Mouse (Mus musculus) heart, postnatal 4 days (tissue): Measurements from ENCODE around the gene Kcna7. TPM values are rescaled to one million over a fixed set of nuclear protein-coding genes. Genes with fewer than 3 reads are reported as not detected.
"Not testable (repeated sequence)": the region's sequence is repeated elsewhere in the genome, so short reads cannot be mapped to it uniquely, and the experiment has no call there.

Source experiments
- DNase-seq: peaks from one replicate; pipeline ENCODE4 v3.0.0; 2021
- total RNA-seq, 2 experiments: library from RNA; stranded (reverse); gene quantifications; 2 replicates each; pipeline ENCODE4 v1.2.3; 2021

The Kcna7 gene
- total RNA-seq: under 1 TPM; 0.43 to 0.59 TPM

DNA sequence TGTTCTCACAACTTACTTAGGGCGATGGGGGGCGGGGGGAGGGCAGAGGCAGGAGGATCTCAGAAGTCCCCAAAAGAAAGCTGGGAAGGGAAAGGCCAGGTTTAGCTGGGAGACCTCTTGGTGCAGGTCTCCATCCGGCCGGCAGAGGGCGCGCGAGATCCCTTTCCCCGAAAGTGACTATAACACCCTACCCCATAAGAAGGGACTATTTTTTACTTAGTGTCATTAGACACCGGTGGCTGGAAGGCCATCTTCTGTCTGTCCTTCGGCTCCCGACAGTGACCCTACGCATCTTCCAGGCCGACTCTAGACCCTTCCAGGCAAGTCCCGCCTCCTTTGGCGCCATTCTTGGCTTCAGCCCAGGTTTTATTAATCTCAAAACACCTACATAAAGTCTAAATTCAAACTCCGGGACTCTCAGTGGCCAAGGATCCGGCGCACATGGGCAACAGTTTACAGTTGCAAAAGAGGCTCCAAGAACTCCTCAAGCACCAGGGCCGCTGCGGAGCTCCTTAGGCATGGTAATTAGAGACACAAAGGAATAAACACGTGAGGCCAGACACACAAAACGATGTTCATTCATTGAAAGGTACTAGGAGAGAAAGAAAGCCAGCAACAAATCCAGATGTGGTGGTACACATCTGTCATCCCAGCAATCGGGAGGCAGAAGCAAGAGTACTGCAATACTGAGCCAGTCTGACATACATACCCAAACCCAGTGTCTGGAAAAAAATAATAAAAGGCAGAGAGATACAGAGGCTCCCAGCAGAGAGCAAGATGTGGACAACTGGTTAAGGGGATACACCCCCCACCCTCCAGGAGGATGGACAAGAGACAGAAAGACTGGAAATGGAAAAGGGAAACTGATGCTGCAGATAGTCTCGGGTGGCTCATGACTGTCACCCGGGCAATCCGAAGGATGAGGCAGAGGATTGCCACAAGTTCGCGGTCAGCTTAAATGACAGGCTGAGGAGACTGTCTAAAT is at the start of gene Kcna7:
TSS of gene Kcna7 (plus strand) at position 563 of the 985 bp plus-strand sequence.
- DNase-seq: peak; percentile 83

DNA sequence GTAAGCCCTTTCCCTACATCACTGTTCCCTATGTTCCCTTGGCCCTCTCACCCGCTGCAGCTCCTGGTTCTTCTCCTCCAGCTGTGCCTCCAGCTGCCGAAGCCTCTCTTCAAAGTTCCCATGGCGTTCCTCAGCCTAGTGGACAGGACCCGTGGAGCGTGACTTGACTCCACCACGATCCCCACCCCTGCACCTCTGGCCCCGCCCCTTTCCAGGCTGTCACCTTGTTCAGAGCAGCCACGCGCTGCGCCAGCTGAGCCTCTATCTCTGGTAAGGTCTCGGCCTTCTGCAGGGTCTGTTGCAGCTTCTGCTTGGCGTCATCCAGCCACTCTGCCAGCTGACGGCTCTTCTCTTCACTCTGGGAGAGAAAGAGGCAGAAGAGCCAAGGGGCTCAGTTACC is 49.4 kb upstream of the Kcna7 start:
- no peak for DNase-seq

- DNase-seq: not testable (repeated sequence)
Measured at GRCm38 (mm10) chr7:45359081-45359480, 46.4 kb upstream of the Kcna7 start.

DNA sequence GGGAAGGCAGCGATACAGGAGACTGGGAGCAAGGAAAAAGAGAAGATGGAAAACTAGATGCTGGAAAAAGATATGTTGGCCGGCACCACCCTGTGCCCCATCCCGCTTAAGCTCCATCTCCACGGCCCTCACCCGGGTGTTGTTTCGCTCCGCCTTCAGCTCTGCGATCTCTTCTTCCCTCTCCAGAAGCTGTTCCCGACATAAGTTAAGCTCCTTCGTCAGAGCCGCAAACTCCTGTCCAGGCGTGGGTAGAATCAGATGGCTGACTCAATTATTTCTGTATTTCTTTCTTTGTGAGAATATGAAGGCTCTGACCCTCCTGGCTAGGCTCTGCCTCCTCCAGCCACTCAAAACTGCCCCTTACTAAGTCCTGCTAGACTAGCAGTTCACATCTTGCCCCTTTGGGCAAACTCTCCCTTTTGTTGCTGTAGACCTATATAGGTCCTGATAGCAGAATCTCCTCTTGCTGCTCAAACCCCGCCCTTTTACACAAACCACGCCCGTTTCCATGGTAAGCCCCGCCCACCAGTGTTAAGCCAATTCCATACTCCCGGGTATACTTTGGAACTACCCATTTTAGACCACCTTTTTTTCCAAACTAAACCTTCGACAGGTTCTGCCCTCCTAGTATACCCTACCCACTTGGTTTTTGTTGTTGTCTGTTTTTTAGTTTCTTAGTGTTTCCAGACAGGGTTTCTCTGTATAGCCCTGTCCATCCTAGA is 44.9 kb upstream of the Kcna7 start:
- DNase-seq: no peak

DNA sequence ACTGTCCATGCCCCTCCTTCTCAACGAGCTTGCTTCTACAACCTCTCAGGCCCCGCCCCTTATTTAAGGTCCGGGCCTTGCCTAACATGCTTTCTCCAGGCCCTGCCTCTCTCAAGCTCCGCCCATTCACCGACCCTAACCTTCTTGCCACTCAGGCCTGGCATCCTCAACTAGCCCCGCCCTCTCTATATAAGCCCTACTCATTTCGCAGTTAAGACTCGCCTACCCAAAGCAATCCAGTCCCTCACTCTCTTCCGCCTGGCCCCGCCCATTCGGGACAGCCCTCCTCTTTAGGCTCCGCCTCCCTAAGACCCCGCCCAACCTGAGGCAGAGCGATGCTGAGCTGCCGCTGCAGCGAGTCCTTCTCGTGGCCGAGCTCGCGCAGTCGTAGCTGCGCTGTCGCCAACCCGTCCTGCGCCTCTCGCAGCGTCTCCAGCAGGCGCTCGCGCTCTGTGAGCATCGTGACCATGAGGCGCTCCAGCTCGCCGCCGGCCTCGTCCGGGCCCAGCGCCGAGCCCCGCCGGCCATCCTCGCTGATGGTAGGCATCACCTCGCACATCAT is 44.1 kb upstream of the Kcna7 start:
- peak; percentile 74 for DNase-seq

- peak; percentile 31 for DNase-seq
Measured at GRCm38 (mm10) chr7:45362801-45363200, 42.7 kb upstream of the Kcna7 start.

DNA sequence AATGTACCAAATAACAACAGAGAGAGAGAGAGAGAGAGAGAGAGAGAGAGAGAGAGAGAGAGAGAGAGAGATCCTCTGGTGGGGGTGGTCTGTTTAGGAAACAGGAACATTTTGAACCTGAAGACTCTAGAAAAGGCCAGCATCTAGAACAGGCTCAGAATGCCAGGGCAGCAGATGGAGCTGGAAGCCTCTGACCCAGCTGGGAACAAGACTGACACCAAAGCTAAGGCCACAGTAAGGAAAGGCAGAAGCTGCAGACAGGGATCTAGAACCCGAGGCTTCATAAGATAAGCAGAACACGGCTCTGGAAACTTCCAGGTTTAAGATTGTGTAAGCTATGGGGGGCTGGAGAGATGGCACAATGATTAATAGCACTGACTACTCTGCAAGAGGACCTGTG is 41.5 kb upstream of the Kcna7 start:
- no peak for DNase-seq

DNA sequence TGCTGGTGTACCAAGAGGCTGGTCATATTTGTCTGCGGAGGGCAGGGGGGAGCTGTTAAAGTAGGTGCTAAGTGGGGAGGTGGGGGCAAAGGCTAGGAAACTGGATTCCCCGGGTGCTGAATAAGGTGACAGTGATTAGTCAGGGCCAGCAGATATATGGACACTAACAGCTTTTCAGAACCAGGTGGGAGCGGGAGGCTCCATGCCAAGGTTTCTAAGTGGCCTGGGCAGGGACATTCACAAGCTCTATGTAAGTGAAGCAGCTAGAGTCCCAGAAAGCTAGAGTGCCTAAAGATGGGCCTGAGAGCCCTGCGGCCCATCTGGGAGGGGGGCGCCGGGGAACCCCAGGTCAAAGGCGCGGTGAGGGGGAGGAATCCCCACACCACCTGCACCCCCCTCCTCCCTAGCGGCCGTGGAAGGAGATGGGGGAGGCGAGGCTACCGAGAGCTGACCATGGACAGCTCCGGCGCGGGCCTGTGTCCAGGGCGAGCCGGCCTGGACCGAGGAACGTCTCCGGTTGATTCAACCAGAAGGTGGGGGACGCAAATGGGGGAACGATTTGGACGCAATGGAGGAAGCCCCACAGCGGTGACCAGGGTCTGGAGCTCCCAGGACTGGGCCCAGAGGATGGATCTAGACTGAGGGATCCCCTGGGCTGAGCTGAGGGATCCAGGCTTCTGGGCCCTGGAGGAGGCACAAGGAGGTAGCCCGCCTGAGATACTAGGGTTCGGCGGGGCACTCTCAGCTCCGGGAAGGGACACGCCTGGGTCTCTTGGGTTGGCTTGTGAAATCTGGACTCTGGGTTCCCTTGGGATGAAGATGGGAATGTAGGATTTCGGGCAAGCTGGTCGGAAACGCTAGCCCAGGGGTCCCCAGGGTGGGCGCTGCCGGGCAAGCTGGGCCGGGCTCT is 39.5 kb upstream of the Kcna7 start:
- DNase-seq: peak; percentile 78

DNA sequence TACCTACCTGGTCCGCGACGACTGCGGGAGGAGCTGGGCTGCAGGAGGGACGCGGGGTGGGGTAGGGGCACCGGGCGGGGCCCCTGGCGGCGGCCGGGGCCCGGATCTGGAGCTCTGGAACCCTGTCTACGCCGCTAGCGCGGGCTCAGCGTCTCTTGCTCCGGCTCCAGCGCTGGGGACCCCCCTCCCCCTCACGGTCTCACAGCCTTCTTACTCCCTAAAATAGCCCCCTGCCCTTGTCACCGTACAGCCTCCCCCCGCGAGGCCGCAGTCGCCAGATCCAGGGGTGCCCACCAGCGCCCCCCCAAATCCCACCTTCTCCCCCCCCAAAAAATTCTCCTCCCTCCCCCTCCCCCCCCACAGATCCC is 38.8 kb upstream of the Kcna7 start, which contains the start of gene Ppfia3:
TSS of gene Ppfia3 (minus strand) at position 368 of the 368 bp plus-strand sequence.
- no peak for DNase-seq

- DNase-seq: peak; percentile 99
Measured at GRCm38 (mm10) chr7:45367020-45367880, 38.2 kb upstream of the Kcna7 start.

DNA sequence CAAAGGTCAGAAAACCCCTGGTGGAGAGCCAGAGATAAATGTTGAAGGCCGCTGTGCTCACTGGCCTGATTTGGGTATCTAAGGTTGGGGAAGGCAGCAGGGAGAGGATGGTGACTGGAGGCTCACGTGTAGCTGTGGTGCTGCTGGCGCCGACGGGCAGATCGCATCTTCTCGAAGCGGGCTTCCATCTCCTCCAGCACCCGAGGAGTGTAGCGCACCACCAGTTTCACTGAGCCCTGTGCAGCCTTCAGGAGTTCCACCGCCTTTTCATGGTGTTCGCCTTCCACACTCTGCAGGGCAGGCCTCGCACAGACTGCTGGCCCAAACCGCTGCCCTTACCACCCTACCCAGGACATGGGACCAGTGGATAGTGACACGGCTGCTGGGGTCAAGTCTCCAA is 37.3 kb upstream of the Kcna7 start:
- no peak for DNase-seq

GRCm38 (mm10) chr7:45369022-45369745 is 36.3 kb upstream of the Kcna7 start:
- no peak for DNase-seq

- no peak for DNase-seq
Measured at GRCm38 (mm10) chr7:45369836-45370474, 35.5 kb upstream of the Kcna7 start.

DNA sequence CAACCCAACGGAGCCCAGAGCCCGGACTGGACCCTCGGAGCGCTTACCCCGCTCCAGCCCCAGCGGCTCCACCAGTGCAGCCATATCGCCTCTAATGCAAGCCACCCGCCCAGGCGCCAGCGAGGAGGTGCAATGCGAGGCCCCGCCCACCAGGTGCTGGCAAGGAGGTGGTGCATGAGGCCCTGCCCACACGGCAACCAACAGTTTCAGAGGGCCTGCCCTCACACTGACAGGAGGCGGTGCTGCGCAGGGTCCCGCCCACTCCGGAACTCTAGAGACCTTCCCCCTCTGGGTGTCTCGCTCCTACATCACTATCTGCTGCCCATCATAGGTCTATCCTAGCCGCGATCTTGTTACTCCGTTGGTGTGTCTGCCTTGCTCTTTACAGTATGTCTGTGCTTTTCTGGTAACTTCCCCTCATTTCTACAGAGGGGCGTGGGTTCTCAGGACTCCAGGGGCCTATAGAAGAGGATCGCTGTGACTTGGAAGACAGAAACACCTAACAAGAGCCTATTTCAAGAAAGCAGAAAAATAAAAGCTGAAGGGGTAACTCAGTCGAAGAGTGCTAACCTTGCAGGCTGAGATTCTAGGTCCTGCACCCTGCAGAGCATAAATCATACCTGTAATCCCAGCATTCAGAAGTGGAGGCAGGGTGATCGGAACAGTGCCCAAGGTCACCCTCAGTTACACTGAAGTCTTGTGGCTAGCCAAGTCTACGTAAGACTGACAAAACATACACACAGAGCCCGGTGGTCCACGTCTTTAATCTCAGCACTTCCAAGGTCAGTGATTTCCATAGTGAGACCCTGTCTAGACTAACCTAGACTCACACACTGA is 34.8 kb upstream of the Kcna7 start, which contains the start of gene Lin7b:
TSS of gene Lin7b (minus strand) at position 109 of the 837 bp plus-strand sequence.
- DNase-seq: peak; percentile 87

- DNase-seq: no peak
Measured at GRCm38 (mm10) chr7:45372371-45372770, 33.1 kb upstream of the Kcna7 start.

DNA sequence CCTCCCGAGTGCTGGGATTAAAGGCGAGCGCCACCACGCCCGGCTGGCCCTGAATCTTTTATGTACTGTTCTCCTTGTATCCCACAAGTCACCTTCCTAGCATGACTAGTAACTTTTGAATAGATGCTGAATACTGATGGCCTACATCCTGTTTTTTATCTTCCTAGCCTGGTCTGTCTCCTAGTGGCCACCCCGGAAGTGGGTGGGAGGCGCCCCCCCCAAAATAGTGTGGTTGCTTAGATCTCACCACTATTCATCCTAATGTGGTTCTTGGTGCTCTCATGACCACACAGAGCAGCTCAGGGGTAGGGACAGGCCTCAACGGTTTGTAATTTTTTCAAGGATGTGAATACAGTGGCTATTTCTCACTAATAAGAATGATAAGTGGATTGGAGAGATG is 30.8 kb upstream of the Kcna7 start:
- DNase-seq: no peak

DNA sequence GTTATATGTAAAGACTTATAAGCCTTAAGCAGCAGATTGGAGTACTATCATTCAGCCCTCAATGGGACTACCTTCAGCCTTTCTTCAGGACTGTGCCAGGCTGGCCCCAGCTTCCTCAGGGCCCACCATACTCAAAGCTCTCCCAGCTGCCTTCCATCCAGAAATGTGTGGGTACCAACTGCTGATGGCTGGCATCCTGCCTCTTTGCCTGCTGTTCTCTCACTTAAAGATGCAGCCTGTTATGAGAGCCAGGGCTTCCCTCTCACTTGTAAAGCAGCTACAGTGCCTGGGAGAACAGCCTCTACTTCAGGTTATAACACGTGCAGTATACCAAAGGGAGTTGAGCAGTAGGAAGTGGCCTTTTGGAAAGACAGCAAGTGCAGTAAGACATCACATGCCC is 29.4 kb upstream of the Kcna7 start:
- DNase-seq: no peak

GRCm38 (mm10) chr7:45386077-45386476 is 19.4 kb upstream of the Kcna7 start:
- DNase-seq: no peak

DNA sequence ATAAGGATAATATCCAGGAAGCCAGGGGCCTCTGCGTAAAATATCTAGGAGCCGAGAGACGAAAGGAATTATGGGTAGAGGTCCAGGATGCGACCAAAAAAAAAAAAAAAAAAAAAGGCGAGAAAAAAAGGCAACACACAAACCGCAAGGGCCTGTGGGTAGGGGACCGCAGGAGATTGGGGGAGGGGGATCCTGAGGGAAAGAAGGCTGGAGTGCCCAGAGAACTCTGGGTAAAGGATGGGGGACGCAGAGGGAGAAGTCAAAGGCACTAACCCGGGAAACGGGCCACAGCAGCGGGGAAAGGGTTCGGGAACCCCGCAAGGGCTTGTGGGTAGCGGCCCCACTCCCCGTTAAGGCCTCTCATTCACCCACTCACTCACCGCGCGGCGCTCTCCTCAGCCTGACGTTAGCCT is 10.3 kb upstream of the Kcna7 start:
- no peak for DNase-seq
